Mouse (Mus musculus) midbrain, embryonic 15.5 days (tissue): Measurements from ENCODE around the gene Gm5141. TPM values are rescaled to one million over a fixed set of nuclear protein-coding genes. Genes with fewer than 3 reads are reported as not detected.

Source experiments
- microRNA counts: library from miRNA; unstranded; fragments of <30 nt; microRNA quantifications from one replicate; lab custom pipeline; 2016
- microRNA-seq: library from miRNA; unstranded; fragments of <30 nt; microRNA quantifications from one replicate; pipeline ENCODE4, GENCODE M21; 2016
- polyA plus RNA-seq: library from polyadenylated mRNA; unstranded; fragments of >200 nt; fragmentation: Nextera tagmentation; extraction: Ambion mirVana; gene quantifications from 2 replicates; pipeline ENCODE4 v1.2.1, GENCODE M21; 2015

The Gm5141 gene
- polyA plus RNA-seq, 1 experiment from 2014 or later, result 11.5 TPM

MicroRNAs within 50 kb of the gene (microRNA counts, 519-probe panel; counts per million panel counts)
- microRNA mmu-miR-713 (lab: Ali Mortazavi, UCI), result not detected

Small RNA genes lying within 50 kb of the gene (microRNA-seq; reads per million reads assigned to microRNA genes)
- gene Gm24588 (not detected), gene Mir713 (not detected)

Other genes starting within 250 kb of the Gm5141 start
- gene Zfp935, start 227.3 kb downstream of the Gm5141 start, polyA plus RNA-seq, result 0.28 TPM in 1 of 2 replicates, not detected in the other
- gene Zfp934, start 214.6 kb downstream of the Gm5141 start, polyA plus RNA-seq, result 9.2 and 10.5 TPM in 2 replicates
- gene 6720489N17Rik, start 161.6 kb downstream of the Gm5141 start, polyA plus RNA-seq, result 7.9 and 9.2 TPM in 2 replicates
- 35.2 and 36.6 TPM in 2 replicates for gene Platr25, start 25.1 kb downstream of the Gm5141 start, polyA plus RNA-seq
- 1.1 and 1.3 TPM in 2 replicates for gene Fbp2, start 72.6 kb upstream of the Gm5141 start, polyA plus RNA-seq
- 0.30 and 0.61 TPM in 2 replicates for gene Fbp1, start 102.5 kb upstream of the Gm5141 start, polyA plus RNA-seq
- 24.0 and 29.0 TPM in 2 replicates for gene 2010111I01Rik, start 179.1 kb upstream of the Gm5141 start, polyA plus RNA-seq